Mouse (Mus musculus) gastrocnemius, postnatal 10 days (tissue): ENCODE data around the gene Mogs. TPM values are rescaled to one million over a fixed set of nuclear protein-coding genes. Genes with fewer than 3 reads are reported as not detected.
"Not testable (repeated sequence)": the region's sequence is repeated elsewhere in the genome, so short reads cannot be mapped to it uniquely, and the experiment has no call there.

Experiments
- DNase-seq: peaks from one replicate; pipeline ENCODE4 v3.0.0; 2021; ENCODE audit warnings: mixed read lengths
- microRNA-seq, 2 experiments: library from miRNA; unstranded; fragments of <30 nt; microRNA quantifications; one replicate each; pipeline ENCODE4 v1.2.0; 2021
- total RNA-seq, 2 experiments: library from RNA; stranded (reverse); gene quantifications; 2 replicates each; pipeline ENCODE4 v1.2.3; 2021

The Mogs gene
- total RNA-seq, 2 experiments from 2014 or later: 11.0 to 15.7 TPM

GRCm38 (mm10) chr6:83151721-83152120 is 36.4 kb downstream of the Mogs start:
- no peak for DNase-seq

DNA sequence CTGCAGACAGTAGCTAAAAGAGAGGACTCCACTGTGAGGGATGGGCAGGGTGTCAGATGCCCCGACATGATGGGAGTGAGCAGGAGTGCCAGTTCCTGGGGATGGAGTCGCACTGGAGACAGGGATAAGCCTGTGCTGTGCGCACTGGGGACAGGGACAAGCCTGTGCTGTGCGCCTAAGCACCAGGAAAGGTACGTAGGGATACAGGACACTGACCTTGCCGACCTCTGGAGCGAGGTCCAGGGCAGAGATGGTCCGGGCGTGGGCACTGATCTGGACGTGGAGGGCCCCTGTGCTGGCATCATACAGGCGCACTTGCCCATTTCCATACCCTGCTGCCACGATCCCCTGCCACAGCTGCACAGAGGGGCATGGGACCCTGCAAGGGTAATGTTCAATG is 37.7 kb downstream of the Mogs start:
- DNase-seq: no peak

- no peak for DNase-seq
Measured at GRCm38 (mm10) chr6:83153485-83153884, 38.2 kb downstream of the Mogs start.

DNA sequence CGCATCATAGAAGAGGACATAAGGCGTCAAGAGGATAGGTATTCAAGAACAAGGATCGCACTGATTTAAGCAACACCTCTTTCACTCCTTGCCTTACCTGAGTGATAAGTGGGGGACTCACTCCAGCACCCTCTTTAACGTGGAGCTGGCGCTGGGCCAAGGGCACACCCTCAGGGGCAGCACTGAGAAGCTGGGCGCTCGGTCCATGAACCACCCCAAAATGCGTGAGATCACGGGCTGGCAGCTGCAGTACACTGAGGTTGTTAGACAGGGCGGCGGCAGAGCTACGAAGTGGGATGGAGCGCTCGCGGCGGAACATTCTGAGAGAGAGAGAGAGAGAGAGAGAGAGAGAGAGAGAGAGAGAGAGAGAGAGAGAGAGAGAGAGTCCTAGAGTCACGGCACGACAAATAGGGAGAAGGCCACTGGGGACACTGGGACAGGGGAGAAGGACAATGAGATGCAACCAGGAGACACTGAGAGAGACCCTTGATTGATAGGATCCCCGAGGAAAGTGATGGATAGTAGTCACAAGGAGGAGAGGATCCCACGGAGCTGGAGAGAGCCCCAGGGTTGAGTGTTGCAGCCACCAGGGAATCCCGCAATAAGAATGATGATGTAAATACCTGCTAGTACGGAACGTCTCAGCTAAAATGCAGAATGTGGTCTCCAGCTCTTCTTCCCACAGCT is 40.4 kb downstream of the Mogs start:
- peak; percentile 44 for DNase-seq

DNA sequence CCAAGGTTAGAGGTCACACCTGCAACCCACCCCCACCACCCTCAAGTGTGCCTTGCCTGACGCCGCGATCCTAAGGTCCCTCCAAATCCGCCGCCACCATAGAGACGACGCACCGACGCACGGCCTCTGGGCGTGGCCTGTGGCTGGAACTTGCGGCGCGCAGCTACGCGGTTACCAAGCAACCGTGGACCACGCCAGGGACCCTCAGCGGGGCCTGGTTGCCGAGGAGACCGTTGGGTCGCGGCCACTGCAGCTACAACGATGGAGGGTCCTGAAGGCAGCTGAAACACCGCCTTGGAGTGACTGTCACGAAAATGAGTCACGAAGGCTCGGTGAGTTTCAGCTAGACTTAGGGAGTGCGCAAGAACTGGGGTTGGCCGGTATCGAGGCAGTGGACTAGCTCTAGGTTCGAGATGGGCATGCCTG is 41.0 kb downstream of the Mogs start, which contains the start of the genes Wdr54 and 1700003E16Rik:
Gene Wdr54, minus strand, starts transcription at position 139 of the 426 bp plus-strand sequence.
Gene 1700003E16Rik, plus strand, starts transcription at position 146 of the 426 bp plus-strand sequence.
- DNase-seq: peak; percentile 48

DNA sequence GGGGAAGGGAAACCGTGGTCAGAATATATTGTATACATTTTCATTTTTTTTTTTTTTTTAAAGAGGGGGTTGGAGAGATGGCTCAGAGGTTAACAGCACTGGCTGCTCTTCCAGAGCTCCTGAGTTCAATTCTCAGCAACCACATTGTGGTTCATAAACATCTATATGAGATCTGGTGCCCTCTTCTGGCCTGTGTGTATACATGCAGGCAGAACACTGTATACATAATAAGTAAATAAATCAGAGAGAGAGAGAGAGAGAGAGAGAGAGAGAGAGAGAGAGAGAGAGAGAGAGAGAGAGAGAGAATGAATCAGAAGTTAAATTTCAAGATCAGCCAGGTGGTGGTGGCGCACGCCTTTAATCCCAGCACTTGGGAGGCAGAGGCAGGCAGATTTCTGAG is 44.2 kb downstream of the Mogs start:
- not testable (repeated sequence) for DNase-seq

DNA sequence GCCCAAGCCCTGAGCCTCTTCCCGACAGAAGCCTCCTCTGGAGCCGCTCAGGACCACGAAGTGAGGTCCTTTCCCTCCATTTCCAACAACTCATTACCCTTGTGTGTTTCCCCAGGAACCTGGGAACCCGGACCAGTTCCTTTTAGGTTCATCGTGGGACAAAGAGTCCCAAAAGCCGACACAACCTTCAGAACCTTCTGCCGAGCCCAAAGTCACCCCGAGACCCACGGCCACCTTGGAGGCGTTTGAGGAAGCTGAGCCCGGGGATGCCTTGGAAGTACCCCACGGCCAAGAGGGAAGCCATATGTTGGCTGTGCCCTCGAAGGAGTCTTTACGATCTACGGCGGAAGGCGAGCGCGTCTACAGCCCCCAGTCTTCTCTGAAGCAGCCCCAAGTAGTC is 46.1 kb downstream of the Mogs start:
- no peak for DNase-seq

- DNase-seq: peak; percentile 35
Measured at GRCm38 (mm10) chr6:83161921-83162641, 46.8 kb downstream of the Mogs start.

GRCm38 (mm10) chr6:83162701-83163100 is 47.4 kb downstream of the Mogs start:
- DNase-seq: peak; percentile 62

GRCm38 (mm10) chr6:83165026-83165606 is 49.8 kb downstream of the Mogs start:
- no peak for DNase-seq

DNA sequence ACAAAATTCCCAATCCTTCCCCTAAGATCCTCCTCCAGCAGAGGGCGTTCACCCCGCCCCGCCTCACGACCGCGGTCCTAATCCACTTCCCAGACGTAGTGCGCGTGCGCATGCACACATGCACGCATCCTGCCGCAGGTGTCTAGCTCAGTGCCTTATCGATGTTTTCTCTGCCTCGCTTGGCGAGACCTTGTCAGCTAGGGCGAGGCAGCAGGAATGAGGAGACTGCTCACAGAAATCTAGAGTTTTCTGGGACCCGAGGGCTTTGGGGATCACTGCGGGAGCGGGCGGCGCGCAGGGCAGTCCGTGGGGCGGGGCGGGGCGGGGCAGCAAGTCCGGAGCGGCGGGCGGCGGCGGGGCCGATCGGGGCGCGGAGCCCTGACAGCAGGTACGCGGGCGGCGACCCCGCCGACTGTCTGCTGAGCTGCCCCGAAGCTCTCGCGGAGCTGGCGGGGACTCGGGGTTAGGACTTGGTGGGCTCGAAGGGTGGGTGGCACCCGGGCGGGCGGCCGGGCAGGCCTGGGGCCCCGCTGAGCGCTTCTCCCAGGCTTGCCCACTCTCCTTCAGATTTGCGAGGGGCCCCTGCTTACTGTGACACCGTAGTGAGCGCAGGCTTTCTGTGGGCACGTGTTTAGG is 50.4 kb downstream of the Mogs start, which contains the start of gene Dctn1:
Gene Dctn1, plus strand, starts transcription at position 314 of the 636 bp plus-strand sequence.
- DNase-seq: peak; percentile 96

DNA sequence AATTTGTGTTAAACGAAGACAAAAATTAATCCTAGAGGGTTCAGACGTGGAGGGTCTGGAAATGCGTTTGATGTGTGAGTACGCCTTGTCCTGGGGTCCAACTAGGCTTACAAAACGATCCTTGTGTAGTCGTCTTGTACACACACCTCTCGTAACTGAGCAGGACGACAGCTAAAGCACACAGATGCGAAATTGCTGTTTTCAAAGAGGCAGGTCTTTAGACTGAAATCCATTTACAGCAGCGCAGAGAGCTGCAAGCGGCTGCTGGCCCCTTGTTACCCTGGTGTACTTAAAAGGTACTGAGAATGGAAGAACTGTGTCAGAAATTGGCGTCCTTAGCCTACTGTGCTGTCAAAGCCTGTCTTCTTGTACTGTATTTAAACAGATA is 50.9 kb downstream of the Mogs start:
- DNase-seq: no peak

Small RNA genes within 50 kb of the gene (microRNA-seq; reads per million reads assigned to microRNA genes)
- gene Mir3470a: 0 reads per million in 2 experiments

Other genes with a start within 250 kb of the Mogs start
- gene Sema4f, start 175.7 kb upstream of the Mogs start, total RNA-seq: under 1 TPM; 0.47 to 0.49 TPM
- gene M1ap, start 168.6 kb upstream of the Mogs start, total RNA-seq: under 1 TPM in 1 of 2 experiments, not detected in 1; 0.49 TPM
- gene Dok1, start 82.0 kb upstream of the Mogs start, total RNA-seq: 10 to 100 TPM in 1 of 2 experiments, 1 to 10 TPM in 1; 6.2 to 10.7 TPM
- 10 to 100 TPM; 10.5 to 11.9 TPM for gene Loxl3, start 81.3 kb upstream of the Mogs start, total RNA-seq
- 10 to 100 TPM; 66.9 to 70.7 TPM for gene Aup1, start 61.0 kb upstream of the Mogs start, total RNA-seq
- 10 to 100 TPM; 23.8 to 28.4 TPM for gene Htra2, start 60.2 kb upstream of the Mogs start, total RNA-seq
- under 1 TPM; 0.42 to 0.65 TPM for gene Dqx1, start 57.7 kb upstream of the Mogs start, total RNA-seq
- not detected for gene Tlx2, start 45.2 kb upstream of the Mogs start, total RNA-seq
- 1 to 10 TPM; 5.5 to 8.5 TPM for gene Pcgf1, start 37.6 kb upstream of the Mogs start, total RNA-seq
- gene Lbx2, start 29.1 kb upstream of the Mogs start, total RNA-seq: 1 to 10 TPM in 1 of 2 experiments, under 1 TPM in 1; 0.33 to 1.3 TPM
- 1 to 10 TPM in 1 of 2 experiments, under 1 TPM in 1; 0.19 to 1.2 TPM for gene Ccdc142, start 13.9 kb upstream of the Mogs start, total RNA-seq
- 1 to 10 TPM; 1.4 to 2.3 TPM for gene Gm42688, start 13.9 kb upstream of the Mogs start, total RNA-seq
- gene Mrpl53, start 6.5 kb upstream of the Mogs start, total RNA-seq: 100 to 1,000 TPM; 101 to 114 TPM
- 10 to 100 TPM; 48.0 to 52.3 TPM for gene Wbp1, start 6.1 kb downstream of the Mogs start, total RNA-seq
- gene Ino80b, start 9.9 kb downstream of the Mogs start, total RNA-seq: 10 to 100 TPM; 13.1 to 15.2 TPM
- gene Rtkn, start 20.0 kb downstream of the Mogs start, total RNA-seq: 10 to 100 TPM; 22.3 to 24.5 TPM
- 1 to 10 TPM in 1 of 2 experiments, under 1 TPM in 1; 0.43 to 1.4 TPM for gene Wdr54, start 40.9 kb downstream of the Mogs start, total RNA-seq
- gene 1700003E16Rik, start 40.9 kb downstream of the Mogs start, total RNA-seq: under 1 TPM in 1 of 2 experiments, not detected in 1; 0.23 TPM
- 100 to 1,000 TPM; 126 to 132 TPM for gene Dctn1, start 50.4 kb downstream of the Mogs start, total RNA-seq
- under 1 TPM in 1 of 2 experiments, not detected in 1; 0.05 TPM for gene Slc4a5, start 104.3 kb downstream of the Mogs start, total RNA-seq
- 1 to 10 TPM; 5.0 to 8.0 TPM for gene Mthfd2, start 210.4 kb downstream of the Mogs start, total RNA-seq
- 10 to 100 TPM; 19.7 to 26.0 TPM for gene Mob1a, start 210.5 kb downstream of the Mogs start, total RNA-seq
- 100 to 1,000 TPM; 175 to 186 TPM for gene Bola3, start 233.7 kb downstream of the Mogs start, total RNA-seq